Mouse (Mus musculus) regulatory T cell (primary cell): ENCODE measurements around the gene 2900092C05Rik.

ENCODE experiments used
- in situ Hi-C: fragments of 300-600 bp; cut with MboI, MseI; formaldehyde crosslinking; loops from one replicate; pipeline ENCODE4 v1.15.1; 2025; ENCODE audit warnings: high pct_unique_total_duplicates

The 2900092C05Rik gene

GRCm38 (mm10) chr7:12512217-12512616 lies at the start of gene 2900092C05Rik:
Gene 2900092C05Rik (plus strand): TSS chr7:12512517.
- in situ Hi-C loops = no loop called here

- in situ Hi-C loops = loop anchor here (25.0 kb wide), 1 partner anchor 384 kb away; no protein-coding TSS in a partner anchor
These were observed 33.9 kb upstream of the 2900092C05Rik start, which contains the start of gene Zfp606 for GRCm38 (mm10) chr7:12478158-12479008. Gene Zfp606 (plus strand): TSS chr7:12478293.

GRCm38 (mm10) chr7:12479009-12479346 lies 33.3 kb upstream of the 2900092C05Rik start:
- in situ Hi-C loops = loop anchor here (25.0 kb wide), 1 partner anchor 383 kb away; no protein-coding TSS in a partner anchor

GRCm38 (mm10) chr7:12479525-12479924 lies 32.8 kb upstream of the 2900092C05Rik start:
- in situ Hi-C loops = loop anchor here (25.0 kb wide), 1 partner anchor 383 kb away; no protein-coding TSS in a partner anchor

GRCm38 (mm10) chr7:12483771-12484170 lies 28.5 kb upstream of the 2900092C05Rik start:
- in situ Hi-C loops = loop anchor here (25.0 kb wide), 1 partner anchor 379 kb away; no protein-coding TSS in a partner anchor

- in situ Hi-C loops = loop anchor here (25.0 kb wide), 1 partner anchor 376 kb away; no protein-coding TSS in a partner anchor
These were observed 26.4 kb upstream of the 2900092C05Rik start for GRCm38 (mm10) chr7:12485956-12486355.

- in situ Hi-C loops = loop anchor here (25.0 kb wide), 1 partner anchor 376 kb away; no protein-coding TSS in a partner anchor
These were observed 25.6 kb upstream of the 2900092C05Rik start for GRCm38 (mm10) chr7:12486691-12487090.

GRCm38 (mm10) chr7:12510913-12511312 lies 1.4 kb upstream of the 2900092C05Rik start:
- in situ Hi-C loops = no loop called here
